Mouse (Mus musculus): Measurements from ENCODE around the gene Rassf3. TPM values are rescaled to one million over a fixed set of nuclear protein-coding genes. Genes with fewer than 3 reads are reported as not detected.
A peak's percentile ranks its signal among the peaks of the same experiment; 100 is the strongest.

Rassf3 gene
- total and polyA plus RNA-seq, 3 experiments: 4.0 to 9.0 (median 7.3) TPM

DNA sequence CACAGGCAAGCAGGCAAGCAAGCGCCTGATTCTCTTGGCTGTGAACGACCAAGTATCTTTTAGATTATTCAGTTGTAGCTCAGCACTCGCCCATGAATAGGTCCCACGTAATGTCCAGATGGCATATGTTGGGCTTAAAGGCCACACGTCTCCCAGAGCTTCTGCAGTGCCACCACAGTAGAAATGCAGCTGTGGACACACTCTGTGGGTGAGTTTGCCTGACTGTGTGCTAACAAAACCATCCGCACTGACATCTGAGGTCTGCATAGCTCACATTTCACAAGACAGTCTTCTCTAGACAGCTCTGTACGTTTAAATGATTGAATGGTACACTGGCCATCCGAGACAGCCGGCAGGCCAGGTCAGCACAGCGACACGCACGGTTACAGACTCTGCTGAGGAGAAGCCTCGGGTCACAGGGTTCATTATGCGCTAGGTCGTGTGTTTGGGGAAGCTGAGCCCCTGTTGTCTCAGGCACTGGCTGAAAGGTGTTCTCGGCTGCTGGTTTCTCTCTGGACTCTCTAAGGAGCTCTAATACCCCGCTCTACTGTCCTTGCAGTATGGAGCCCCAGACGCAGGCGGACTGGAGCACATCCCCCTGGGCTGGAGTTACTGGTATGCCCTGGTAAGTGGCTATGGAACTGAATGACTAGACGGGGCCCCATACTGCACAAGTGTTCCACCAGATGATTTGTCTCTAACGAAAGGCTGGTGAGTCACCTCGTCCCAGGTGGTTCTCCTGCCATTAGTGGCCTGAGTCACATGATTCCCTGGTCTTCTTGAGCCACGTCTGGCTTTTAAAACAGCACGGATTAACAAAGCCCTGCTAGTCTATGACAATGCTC lies 100.3 kb downstream of the Rassf3 start:
- in situ Hi-C loops (cut with MboI; ENCODE audit: low pct_ligation_motif_present, low pct_unique_long_range_greater_than_20kb, low sequenced_read_pairs): no loop called here
- TF ChIP-seq KAT2A (IDR thresholded peaks at IDR 0.05; ENCODE audit: insufficient replicate concordance, low read length) (0 out of 2 replicates have a peak, but pooled peaks have one; percentile 9), MYC (IDR thresholded peaks at IDR 0.05; ENCODE audit: low read depth, low read length) (no peak; the same call in 1 of the 2 replicates), ELF1 (IDR thresholded peaks at IDR 0.05; ENCODE audit: low read depth, low read length) (no peak), EP300 (IDR thresholded peaks at IDR 0.05; ENCODE audit: low read length) (peak; percentile 82), NELFE (IDR thresholded peaks at IDR 0.05; ENCODE audit: low read depth, low read length) (no peak; the same call in 1 of the 2 replicates), ZKSCAN1 (IDR thresholded peaks at IDR 0.05; ENCODE audit: borderline replicate concordance, low read depth, low read length) (peak; percentile 82), POLR2A (IDR thresholded peaks at IDR 0.05; ENCODE audit: low read depth, low read length) (peak; percentile 59), IRF4 (IDR thresholded peaks at IDR 0.05; ENCODE audit: low read depth, low read length) (peak; percentile 92), SIN3A (IDR thresholded peaks at IDR 0.05; ENCODE audit: low read length) (peak; percentile 42; the same call in 1 of the 2 replicates), CHD2 (IDR thresholded peaks at IDR 0.05; ENCODE audit: low read length) (peak; percentile 75), MAFK (IDR thresholded peaks at IDR 0.05; ENCODE audit: insufficient replicate concordance, low read length) (no peak), SMC3 (IDR thresholded peaks at IDR 0.05; ENCODE audit: low read depth, low read length) (no peak), MAX (IDR thresholded peaks at IDR 0.05; ENCODE audit: low read length) (peak; percentile 65; the same call in 1 of the 2 replicates), MXI1 (IDR thresholded peaks at IDR 0.05; ENCODE audit: low read depth, low read length) (no peak; the same call in 1 of the 2 replicates), ZMIZ1 (IDR thresholded peaks at IDR 0.05; ENCODE audit: low read depth, low read length) (no peak; the same call in 1 of the 2 replicates), CHD1 (IDR thresholded peaks at IDR 0.05; ENCODE audit: low read depth, low read length) (no peak), BHLHE40 (IDR thresholded peaks at IDR 0.05; ENCODE audit: low read depth, low read length) (peak; percentile 98), JUND (conservative IDR thresholded peaks at IDR 0.05; ENCODE audit: low read depth, low read length) (peak; percentile 86), E2F4 (IDR thresholded peaks at IDR 0.05; ENCODE audit: insufficient replicate concordance, low read depth, low read length) (no peak), MAZ (IDR thresholded peaks at IDR 0.05; ENCODE audit: low read depth, low read length) (no peak), ETS1 (conservative IDR thresholded peaks at IDR 0.05; ENCODE audit: low read depth, low read length) (peak; percentile 100), CTCF (conservative IDR thresholded peaks at IDR 0.05 in 1 of 2, IDR thresholded peaks at IDR 0.05 in 1 of 2; ENCODE audit: low read depth in 2 of 2, low read length in 2 of 2) (no peak), MEF2A (IDR thresholded peaks at IDR 0.05; ENCODE audit: borderline replicate concordance, low read depth, low read length) (peak; percentile 70; the same call in 1 of the 2 replicates), RAD21 (IDR thresholded peaks at IDR 0.05; ENCODE audit: low read depth, low read length) (no peak), ZNF384 (IDR thresholded peaks at IDR 0.05; ENCODE audit: low read depth, low read length) (no peak), RCOR1 (conservative IDR thresholded peaks at IDR 0.05; ENCODE audit: low read depth, low read length) (peak; percentile 87), TBP (conservative IDR thresholded peaks at IDR 0.05; ENCODE audit: low read depth, low read length) (peak; percentile 71), ZC3H11A (IDR thresholded peaks at IDR 0.05; ENCODE audit: low read depth, low read length) (no peak), POLR2AphosphoS2 (IDR thresholded peaks at IDR 0.05; ENCODE audit: low read depth, low read length) (no peak), USF2 (conservative IDR thresholded peaks at IDR 0.05; ENCODE audit: low read depth, low read length) (peak; percentile 71), PAX5 (IDR thresholded peaks at IDR 0.05; ENCODE audit: low read length) (no peak), NRF1 (IDR thresholded peaks at IDR 0.05; ENCODE audit: low read depth, low read length) (peak; percentile 54), TCF12 (IDR thresholded peaks at IDR 0.05; ENCODE audit: low read depth, low read length) (peak; percentile 97), GABPA (IDR thresholded peaks at IDR 0.05; ENCODE audit: insufficient replicate concordance, low read depth, low read length) (no peak), UBTF (IDR thresholded peaks at IDR 0.05; ENCODE audit: low read depth, low read length) (peak; percentile 84; the same call in 1 of the 2 replicates), JUN (IDR thresholded peaks at IDR 0.05; ENCODE audit: insufficient read depth, low read depth, low read length) (peak; percentile 82), HCFC1 (IDR thresholded peaks at IDR 0.05; ENCODE audit: low read depth, low read length) (no peak), USF1 (IDR thresholded peaks at IDR 0.05; ENCODE audit: low read depth, low read length) (peak; percentile 77)
- dilution Hi-C loops (cut with MboI; ENCODE audit: extremely low pct_ligation_motif_present, extremely low pct_unique_long_range_greater_than_20kb, low sequenced_read_pairs): no loop called here
- Histone ChIP-seq H3K27me3 (replicated peaks) (no peaks in the 10 kb centered on the region), H3K4me2 (ENCODE audit: insufficient read depth, low read depth, poor library complexity, severe bottlenecking) (peak overlapping the region; percentile 73), H3K36me3 (replicated peaks in 1 of 2; ENCODE audit: control insufficient read depth in 1 of 2, insufficient read depth in 1 of 2, low read length in 1 of 2) (peaks cover 33 to 62% of the 10 kb centered on the region in 2 experiments), H3K27ac (ENCODE audit: insufficient read depth, low read depth) (peak overlapping the region; percentile 95), H3K4me3 (replicated peaks in 1 of 3; ENCODE audit: low read depth in 2 of 3, low read length in 2 of 3, poor library complexity in 1 of 3) (peak overlapping the region; percentile 24 to 55 (median 50)), H3K79me2 (replicated peaks; ENCODE audit: control insufficient read depth, extremely low read depth, insufficient read depth, poor library complexity, severe bottlenecking) (no peaks in the 10 kb centered on the region; the same call in 1 of the 2 replicates), H3K9me3 (replicated peaks; ENCODE audit: low read length) (peaks cover 4% of the 10 kb centered on the region), H3K4me1 (ENCODE audit: control insufficient read depth in 1 of 2, insufficient read depth in 2 of 2) (peaks cover 20 to 46% of the 10 kb centered on the region in 2 experiments), H3K9ac (ENCODE audit: insufficient read depth, low read depth) (peak overlapping the region; percentile 73)
- peak; percentile 94 for DNase-seq (ENCODE audit: extremely low read depth)

All from CH12.LX (cell line).